Mouse (Mus musculus) adrenal gland, postnatal 14 days (tissue): ENCODE data around the gene F2rl1. TPM values are rescaled to one million over a fixed set of nuclear protein-coding genes. Genes with fewer than 3 reads are reported as not detected.

ENCODE experiments used
- total RNA-seq: library from RNA; stranded (reverse); gene quantifications from 2 replicates; pipeline ENCODE4 v1.2.3, GENCODE M21; 2021

F2rl1 gene
- total RNA-seq, 1 experiment from 2014 or later: 0.22 TPM

Other genes starting within 250 kb of the F2rl1 start
- gene Zbed3, start 201.6 kb downstream of the F2rl1 start, total RNA-seq: 29.6 and 32.8 TPM in 2 replicates
- 33.8 and 34.1 TPM in 2 replicates for gene Aggf1, start 149.9 kb downstream of the F2rl1 start, total RNA-seq
- 0.23 TPM in 1 of 2 replicates, not detected in the other for gene Crhbp, start 80.3 kb downstream of the F2rl1 start, total RNA-seq
- gene S100z, start 46.5 kb downstream of the F2rl1 start, total RNA-seq: not detected in 2 replicates
- gene F2r, start 93.3 kb upstream of the F2rl1 start, total RNA-seq: 93.1 and 98.8 TPM in 2 replicates
- 0.38 and 0.48 TPM in 2 replicates for gene F2rl2, start 171.6 kb upstream of the F2rl1 start, total RNA-seq